Mouse (Mus musculus): Measurements from ENCODE around the gene Metap1d. TPM values are rescaled to one million over a fixed set of nuclear protein-coding genes. Genes with fewer than 3 reads are reported as not detected.

The Metap1d gene
- total RNA-seq (2014; rRNA removed) (14.4 and 16.9 TPM in 2 replicates), polyA plus RNA-seq (2015; fragmentation: Nextera tagmentation; extraction: Ambion mirVana) (25.1 and 27.7 TPM in 2 replicates)

GRCm38 (mm10) chr2:71453161-71453916 lies at the start of gene Metap1d:
TSS of gene Metap1d (plus strand) at chr2:71453276.
- TF ChIP-seq CTCF (IDR thresholded peaks at IDR 0.05), result peak; percentile 37
- Histone ChIP-seq H3K36me3 (ENCODE audit: insufficient read depth, low read length) (no peaks in the 10 kb centered on the region), H3K4me2 (ENCODE audit: low read depth, low read length, poor library complexity, severe bottlenecking) (peak within 1 kb of the TSS; percentile 61), H3K27me3 (ENCODE audit: insufficient read depth, low read length) (0 out of 2 replicates have a peak, but pooled peaks cover 5% of the 10 kb centered on the region), H3K9me3 (ENCODE audit: low read length) (no peaks in the 10 kb centered on the region), H3K4me1 (ENCODE audit: insufficient read depth, low read length) (no peaks in the 10 kb centered on the region), H3K9ac (replicated peaks; ENCODE audit: low read length, poor library complexity, severe bottlenecking) (peak within 1 kb of the TSS; percentile 60), H3K27ac (ENCODE audit: low read depth, low read length) (no peak within 1 kb of the TSS), H3K4me3 (ENCODE audit: low read depth, low read length) (peak within 1 kb of the TSS; percentile 48)
- under 1% methylated on average over 61 of the region's 61 CpGs for WGBS
- ATAC-seq (ENCODE audit: low FRiP score), result peak; percentile 97
- DNase-seq (ENCODE audit: low spot score), result peak; percentile 97

GRCm38 (mm10) chr2:71405613-71406012 lies 47.5 kb upstream of the Metap1d start:
- Histone ChIP-seq H3K4me2 (ENCODE audit: low read depth, low read length, poor library complexity, severe bottlenecking) (no peak overlapping the region), H3K4me1 (ENCODE audit: insufficient read depth, low read length) (no peaks in the 10 kb centered on the region), H3K9me3 (ENCODE audit: low read length) (no peaks in the 10 kb centered on the region), H3K4me3 (ENCODE audit: low read depth, low read length) (no peak overlapping the region), H3K27ac (ENCODE audit: low read depth, low read length) (no peak overlapping the region), H3K27me3 (ENCODE audit: insufficient read depth, low read length) (no peaks in the 10 kb centered on the region), H3K9ac (replicated peaks; ENCODE audit: low read length, poor library complexity, severe bottlenecking) (no peak overlapping the region), H3K36me3 (ENCODE audit: insufficient read depth, low read length) (no peaks in the 10 kb centered on the region)
- 95% methylated on average over 1 of the region's 1 CpGs for WGBS
- no peak for TF ChIP-seq CTCF (IDR thresholded peaks at IDR 0.05)
- ATAC-seq (ENCODE audit: low FRiP score) (no peak), DNase-seq (ENCODE audit: low spot score) (no peak)

- WGBS, result 23% methylated on average over 3 of the region's 3 CpGs
- Histone ChIP-seq H3K27ac (ENCODE audit: low read depth, low read length) (no peak overlapping the region), H3K9ac (replicated peaks; ENCODE audit: low read length, poor library complexity, severe bottlenecking) (no peak overlapping the region), H3K27me3 (ENCODE audit: insufficient read depth, low read length) (no peaks in the 10 kb centered on the region), H3K4me1 (ENCODE audit: insufficient read depth, low read length) (no peaks in the 10 kb centered on the region), H3K9me3 (ENCODE audit: low read length) (no peaks in the 10 kb centered on the region), H3K4me2 (ENCODE audit: low read depth, low read length, poor library complexity, severe bottlenecking) (no peak overlapping the region), H3K4me3 (ENCODE audit: low read depth, low read length) (no peak overlapping the region), H3K36me3 (ENCODE audit: insufficient read depth, low read length) (0 out of 2 replicates have a peak, but pooled peaks cover 2% of the 10 kb centered on the region)
- DNase-seq (ENCODE audit: low spot score) (no peak), ATAC-seq (ENCODE audit: low FRiP score) (no peak)
- TF ChIP-seq CTCF (IDR thresholded peaks at IDR 0.05), result no peak
These were observed 34.3 kb upstream of the Metap1d start for GRCm38 (mm10) chr2:71418760-71419280.

GRCm38 (mm10) chr2:71419408-71419807 lies 33.7 kb upstream of the Metap1d start:
- Histone ChIP-seq H3K27ac (ENCODE audit: low read depth, low read length) (no peak overlapping the region), H3K27me3 (ENCODE audit: insufficient read depth, low read length) (no peaks in the 10 kb centered on the region), H3K9me3 (ENCODE audit: low read length) (no peaks in the 10 kb centered on the region), H3K4me3 (ENCODE audit: low read depth, low read length) (no peak overlapping the region), H3K9ac (replicated peaks; ENCODE audit: low read length, poor library complexity, severe bottlenecking) (no peak overlapping the region), H3K4me2 (ENCODE audit: low read depth, low read length, poor library complexity, severe bottlenecking) (no peak overlapping the region), H3K4me1 (ENCODE audit: insufficient read depth, low read length) (no peaks in the 10 kb centered on the region), H3K36me3 (ENCODE audit: insufficient read depth, low read length) (0 out of 2 replicates have a peak, but pooled peaks cover 2% of the 10 kb centered on the region)
- DNase-seq (ENCODE audit: low spot score) (no peak), ATAC-seq (ENCODE audit: low FRiP score) (no peak)
- no peak for TF ChIP-seq CTCF (IDR thresholded peaks at IDR 0.05)
- 69% methylated on average over 3 of the region's 3 CpGs for WGBS

GRCm38 (mm10) chr2:71420895-71421425 lies 32.1 kb upstream of the Metap1d start:
- ATAC-seq (ENCODE audit: low FRiP score) (no peak), DNase-seq (ENCODE audit: low spot score) (no peak)
- Histone ChIP-seq H3K9me3 (ENCODE audit: low read length) (no peaks in the 10 kb centered on the region), H3K36me3 (ENCODE audit: insufficient read depth, low read length) (0 out of 2 replicates have a peak, but pooled peaks cover 2% of the 10 kb centered on the region), H3K4me2 (ENCODE audit: low read depth, low read length, poor library complexity, severe bottlenecking) (no peak overlapping the region), H3K9ac (replicated peaks; ENCODE audit: low read length, poor library complexity, severe bottlenecking) (no peak overlapping the region), H3K27me3 (ENCODE audit: insufficient read depth, low read length) (no peaks in the 10 kb centered on the region), H3K4me3 (ENCODE audit: low read depth, low read length) (no peak overlapping the region), H3K4me1 (ENCODE audit: insufficient read depth, low read length) (no peaks in the 10 kb centered on the region), H3K27ac (ENCODE audit: low read depth, low read length) (no peak overlapping the region)
- TF ChIP-seq CTCF (IDR thresholded peaks at IDR 0.05), result no peak
- WGBS, result 89% methylated on average over 9 of the region's 9 CpGs

- no peak for TF ChIP-seq CTCF (IDR thresholded peaks at IDR 0.05)
- H3K27me3 ChIP-seq (ENCODE audit: insufficient read depth, low read length), result no peaks in the 10 kb centered on the region
- WGBS, result 82% methylated on average over 4 of the region's 4 CpGs
- no peak for ATAC-seq (ENCODE audit: low FRiP score)
- H3K27ac ChIP-seq (ENCODE audit: low read depth, low read length), result no peak overlapping the region
- H3K9me3 ChIP-seq (ENCODE audit: low read length), result no peaks in the 10 kb centered on the region
- H3K4me3 ChIP-seq (ENCODE audit: low read depth, low read length), result no peak overlapping the region
- no peak for DNase-seq (ENCODE audit: low spot score)
- no peak overlapping the region for H3K4me2 ChIP-seq (ENCODE audit: low read depth, low read length, poor library complexity, severe bottlenecking)
- no peak overlapping the region for H3K9ac ChIP-seq (replicated peaks; ENCODE audit: low read length, poor library complexity, severe bottlenecking)
- no peaks in the 10 kb centered on the region for H3K4me1 ChIP-seq (ENCODE audit: insufficient read depth, low read length)
- peaks cover 7% of the 10 kb centered on the region; the same call in 1 of the 2 replicates for H3K36me3 ChIP-seq (ENCODE audit: insufficient read depth, low read length)
These were observed 28.5 kb upstream of the Metap1d start for GRCm38 (mm10) chr2:71424545-71424944.

All from midbrain, postnatal 0 days (tissue).